In the genomic region with DNA sequence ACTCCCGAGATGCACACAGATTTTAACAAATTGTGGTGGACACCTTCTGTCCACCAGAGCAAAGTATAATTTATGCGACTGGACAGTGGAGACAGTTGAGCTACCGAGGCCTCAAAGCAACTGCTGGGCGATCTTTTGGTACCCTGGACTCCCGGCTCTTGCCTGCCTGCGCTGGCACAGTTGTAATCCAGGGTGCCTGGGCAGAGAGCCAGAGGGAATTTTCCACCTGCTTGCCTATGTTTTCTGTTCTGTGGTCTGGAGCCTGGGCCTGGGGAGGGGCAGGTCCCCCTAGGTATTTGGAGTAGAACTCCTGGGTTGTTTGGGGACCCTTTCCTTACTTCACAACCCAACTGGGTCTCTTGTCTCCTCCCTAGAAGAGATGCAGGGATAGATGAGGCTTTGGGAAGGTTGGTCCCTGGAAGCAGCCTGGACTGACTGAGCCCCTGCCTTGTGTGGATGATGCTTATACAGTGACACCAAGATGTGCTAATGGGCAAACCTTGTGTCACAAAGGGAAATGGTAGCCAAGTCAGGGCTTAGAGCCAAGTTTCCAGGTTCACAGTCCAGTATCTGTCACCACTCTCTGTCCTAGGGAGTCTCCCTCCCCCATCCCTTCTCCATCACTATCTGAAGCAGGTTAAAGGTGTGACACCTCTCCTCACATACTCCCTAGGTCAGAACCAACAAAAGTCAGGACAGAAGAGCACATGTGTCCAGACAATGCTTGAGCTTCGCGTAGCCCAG, we compare ENCODE assay signal across 18 mouse cellular contexts. TPM values are rescaled to one million over a fixed set of nuclear protein-coding genes. Genes with fewer than 3 reads are reported as not detected.
DNase-seq lines count a peak whose midpoint lies in the region; ATAC-seq and TF ChIP-seq lines count a peak whose summit lies in the region.
"Had no signal": no experiment of that assay in that cellular context is flagged by ENCODE, and none has a peak within 500 bp of the region (broad histone marks: within the 10 kb centered on the region; RNA-seq: fewer than 3 reads in every experiment).

No protein-coding gene starts in this region.

- no peaks in the 10 kb centered on the region for H3K36me3 ChIP-seq in forebrain, embryonic 14.5 days (ENCODE audit: control insufficient read depth, insufficient read depth, low read length)
- no peaks in the 10 kb centered on the region for H3K36me3 ChIP-seq in forebrain, embryonic 11.5 days (ENCODE audit: control insufficient read depth, insufficient read depth, low read length)
- H3K36me3 ChIP-seq: limb, embryonic 12.5 days had no signal

- H3K4me2 ChIP-seq in forebrain, embryonic 14.5 days (ENCODE audit: low read length): no peak overlapping the region
- H3K4me2 ChIP-seq in forebrain, embryonic 11.5 days (ENCODE audit: low read depth, low read length, severe bottlenecking): no peak overlapping the region
- H3K4me2 ChIP-seq: limb, embryonic 12.5 days had no signal

- H3K27ac ChIP-seq in forebrain, embryonic 14.5 days (ENCODE audit: low read depth, low read length): no peak overlapping the region
- no peak overlapping the region for H3K27ac ChIP-seq in forebrain, embryonic 11.5 days (ENCODE audit: low read depth, low read length)
- H3K27ac ChIP-seq: kidney, postnatal 0 days; limb, embryonic 12.5 days; macrophage had no signal

- no peak for TF ChIP-seq CTCF in brain, embryonic 14.5 days (IDR thresholded peaks at IDR 0.05; ENCODE audit: borderline replicate concordance, extremely low read depth, insufficient read depth, insufficient read length)

- no peak overlapping the region for H3K4me3 ChIP-seq in forebrain, embryonic 14.5 days (ENCODE audit: low read depth, low read length)
- H3K4me3 ChIP-seq in forebrain, embryonic 11.5 days (ENCODE audit: low read depth, low read length): no peak overlapping the region
- H3K4me3 ChIP-seq: erythroblast, embryonic 14.5 days; limb, embryonic 12.5 days had no signal

- no peak for ATAC-seq in forebrain, embryonic 14.5 days
- no peak for ATAC-seq in forebrain, embryonic 11.5 days (replicated peaks; ENCODE audit: low FRiP score)

- WGBS in forebrain, embryonic 14.5 days: 63% methylated on average over 8 of the region's 8 CpGs
- WGBS in forebrain, embryonic 11.5 days: 88% methylated on average over 8 of the region's 8 CpGs

- no peaks in the 10 kb centered on the region for H3K9me3 ChIP-seq in forebrain, embryonic 14.5 days (replicated peaks; ENCODE audit: control insufficient read depth, low read length)
- no peaks in the 10 kb centered on the region for H3K9me3 ChIP-seq in forebrain, embryonic 11.5 days (ENCODE audit: control insufficient read depth, low read length)
- H3K9me3 ChIP-seq: limb, embryonic 12.5 days had no signal

- no peak overlapping the region for H3K9ac ChIP-seq in forebrain, embryonic 14.5 days (ENCODE audit: low read length)
- no peak overlapping the region for H3K9ac ChIP-seq in forebrain, embryonic 11.5 days (ENCODE audit: low read length)
- H3K9ac ChIP-seq: limb, embryonic 12.5 days had no signal

- peak; percentile 53 for DNase-seq in forebrain, embryonic 14.5 days (ENCODE audit: low spot score)
- DNase-seq in forebrain, embryonic 11.5 days (ENCODE audit: low spot score): no peak
- peak; percentile 39 for DNase-seq in adrenal gland, adult 8-10 months
- DNase-seq in brain, embryonic 14.5 days (ENCODE audit: low read depth): peak; percentile 59
- DNase-seq in kidney, postnatal 36 days: peak; percentile 92 to 93
- no peak for DNase-seq in frontal cortex, postnatal 36 days (ENCODE audit: low spot score in 2 of 2)
- no peak for DNase-seq in ovary, postnatal 14 days (ENCODE audit: low spot score)
- DNase-seq in layer of hippocampus, postnatal 25 days (ENCODE audit: extremely low spot score in 1 of 2, low spot score in 1 of 2): no peak
- DNase-seq: lung, adult 2 months; midbrain, embryonic 14.5 days had no signal

- no peak for TF ChIP-seq POLR2A in brain, embryonic 14.5 days (IDR thresholded peaks at IDR 0.05; ENCODE audit: borderline replicate concordance, extremely low read depth, insufficient read depth, insufficient read length, poor library complexity, severe bottlenecking)

- H3K27me3 ChIP-seq in forebrain, embryonic 14.5 days (replicated peaks; ENCODE audit: control insufficient read depth, insufficient read depth, low read length): no peaks in the 10 kb centered on the region
- H3K27me3 ChIP-seq in forebrain, embryonic 11.5 days (ENCODE audit: control insufficient read depth, insufficient read depth, low read length): no peaks in the 10 kb centered on the region
- H3K27me3 ChIP-seq: limb, embryonic 12.5 days had no signal

- peaks cover 5% of the 10 kb centered on the region; the same call in 1 of the 2 replicates for H3K4me1 ChIP-seq in forebrain, embryonic 14.5 days (ENCODE audit: control insufficient read depth, insufficient read depth, low read length)
- no peaks in the 10 kb centered on the region for H3K4me1 ChIP-seq in forebrain, embryonic 11.5 days (replicated peaks; ENCODE audit: control insufficient read depth, insufficient read depth, low read length)
- H3K4me1 ChIP-seq: limb, embryonic 12.5 days had no signal

RNA-seq across cellular contexts. Expression of a gene that starts 14.6 kb away (rescaled TPM):
- polyA plus RNA-seq in forebrain, embryonic 14.5 days (2014; fragmentation: Nextera tagmentation; extraction: Ambion mirVana): 0.24 and 0.33 TPM in 2 replicates
- polyA plus RNA-seq in forebrain, embryonic 11.5 days (2014; fragmentation: Nextera tagmentation; extraction: Ambion mirVana): not detected in 2 replicates
- total RNA-seq in adrenal gland, adult 8-10 months (2022): 1 to 10 TPM in 3 of 4 experiments, under 1 TPM in 1; 0.80 to 1.9 (median 1.3) TPM
- 0.35 and 0.46 TPM in 2 replicates for polyA plus RNA-seq in brain, embryonic 14.5 days (2012; rRNA removed)
- 100 to 1,000 TPM; 226 to 229 TPM for total RNA-seq in layer of hippocampus, postnatal 25 days (2021)
- total RNA-seq: MEL had no signal
- polyA plus RNA-seq: erythroblast, embryonic 14.5 days; heart, embryonic 14.5 days; hindbrain, embryonic 11.5 days; kidney, postnatal 0 days; limb, embryonic 12.5 days; macrophage; neural tube, embryonic 11.5 days had no signal

RNA-seq across cellular contexts. Expression of a gene that starts 35.4 kb away (rescaled TPM):
- 213 and 251 TPM in 2 replicates for polyA plus RNA-seq in forebrain, embryonic 14.5 days (2014; fragmentation: Nextera tagmentation; extraction: Ambion mirVana)
- 67.9 and 73.5 TPM in 2 replicates for polyA plus RNA-seq in forebrain, embryonic 11.5 days (2014; fragmentation: Nextera tagmentation; extraction: Ambion mirVana)
- 10 to 100 TPM; 57.5 to 77.4 (median 68.5) TPM for total RNA-seq in adrenal gland, adult 8-10 months (2022)
- polyA plus RNA-seq in brain, embryonic 14.5 days (2012; rRNA removed): 333 and 385 TPM in 2 replicates
- 100 to 1,000 TPM; 259 to 264 TPM for total RNA-seq in layer of hippocampus, postnatal 25 days (2021)

RNA-seq across cellular contexts. Expression of a gene that starts 49.6 kb away (rescaled TPM):
- 0.32 and 0.57 TPM in 2 replicates for polyA plus RNA-seq in forebrain, embryonic 14.5 days (2014; fragmentation: Nextera tagmentation; extraction: Ambion mirVana)
- polyA plus RNA-seq in forebrain, embryonic 11.5 days (2014; fragmentation: Nextera tagmentation; extraction: Ambion mirVana): 1.8 TPM in 2 replicates
- 1 to 10 TPM; 1.4 to 1.5 (median 1.4) TPM for total RNA-seq in adrenal gland, adult 8-10 months (2022)
- 0.45 and 0.46 TPM in 2 replicates for polyA plus RNA-seq in brain, embryonic 14.5 days (2012; rRNA removed)
- total RNA-seq in layer of hippocampus, postnatal 25 days (2021): under 1 TPM in 1 of 2 experiments, not detected in 1; 0.12 TPM

Comparison
In these comparisons a context has a peak if more than half of its experiments do, and no peak if none do; other contexts are left out.
1. DNase-seq: peak in forebrain, embryonic 14.5 days (single experiment), adrenal gland, adult 8-10 months (single experiment), brain, embryonic 14.5 days (single experiment) and kidney, postnatal 36 days (2 of 2); none in forebrain, embryonic 11.5 days (single experiment), frontal cortex, postnatal 36 days (0 of 2), ovary, postnatal 14 days (single experiment) and layer of hippocampus, postnatal 25 days (0 of 2).